Mouse (Mus musculus): ENCODE data around the gene Zfp36l2. TPM values are rescaled to one million over a fixed set of nuclear protein-coding genes. Genes with fewer than 3 reads are reported as not detected.

The Zfp36l2 gene
- polyA plus RNA-seq, 1 experiment: not detected

- Histone ChIP-seq H3K4me1 (ENCODE audit: control insufficient read depth, insufficient read depth, low read length) (peaks cover 4% of the 10 kb centered on the region; the same call in 1 of the 2 replicates), H3K4me3 (ENCODE audit: insufficient read depth, low read depth, low read length) (no peak overlapping the region), H3K27ac (ENCODE audit: insufficient read depth, low read depth, low read length) (no peak overlapping the region)
- over 99% methylated on average over 5 of the region's 5 CpGs for WGBS
- TF ChIP-seq CTCF (IDR thresholded peaks at IDR 0.05; ENCODE audit: insufficient read depth, low read depth, low read length): no peak
Measured at GRCm38 (mm10) chr17:84201183-84201582, 13.4 kb upstream of the Zfp36l2 start.

GRCm38 (mm10) chr17:84197912-84198344 lies 10.2 kb upstream of the Zfp36l2 start:
- 91% methylated on average over 4 of the region's 4 CpGs for WGBS
- Histone ChIP-seq H3K4me1 (ENCODE audit: control insufficient read depth, insufficient read depth, low read length) (peaks cover 4% of the 10 kb centered on the region; the same call in 1 of the 2 replicates), H3K4me3 (ENCODE audit: insufficient read depth, low read depth, low read length) (no peak overlapping the region), H3K27ac (ENCODE audit: insufficient read depth, low read depth, low read length) (no peak overlapping the region)
- no peak for TF ChIP-seq POLR2A (IDR thresholded peaks at IDR 0.05; ENCODE audit: insufficient read depth, low read depth, low read length)

GRCm38 (mm10) chr17:84196329-84196728 lies 8.6 kb upstream of the Zfp36l2 start:
- no peak for TF ChIP-seq CTCF (IDR thresholded peaks at IDR 0.05; ENCODE audit: insufficient read depth, low read depth, low read length)
- H3K4me1 ChIP-seq (ENCODE audit: control insufficient read depth, insufficient read depth, low read length): peaks cover 4% of the 10 kb centered on the region; the same call in 1 of the 2 replicates
- no peak overlapping the region for H3K27ac ChIP-seq (ENCODE audit: insufficient read depth, low read depth, low read length)
- no peak overlapping the region for H3K4me3 ChIP-seq (ENCODE audit: insufficient read depth, low read depth, low read length)

- TF ChIP-seq CTCF (IDR thresholded peaks at IDR 0.05; ENCODE audit: insufficient read depth, low read depth, low read length) (no peak), POLR2A (IDR thresholded peaks at IDR 0.05; ENCODE audit: insufficient read depth, low read depth, low read length) (no peak)
- Histone ChIP-seq H3K4me1 (ENCODE audit: control insufficient read depth, insufficient read depth, low read length) (peaks cover 4% of the 10 kb centered on the region; the same call in 1 of the 2 replicates), H3K27ac (ENCODE audit: insufficient read depth, low read depth, low read length) (no peak overlapping the region), H3K4me3 (ENCODE audit: insufficient read depth, low read depth, low read length) (no peak overlapping the region)
- WGBS: 98% methylated on average over 3 of the region's 3 CpGs
Measured at GRCm38 (mm10) chr17:84195835-84196234, 8.1 kb upstream of the Zfp36l2 start.

- Histone ChIP-seq H3K4me3 (ENCODE audit: insufficient read depth, low read depth, low read length) (no peak overlapping the region), H3K27ac (ENCODE audit: insufficient read depth, low read depth, low read length) (no peak overlapping the region), H3K4me1 (ENCODE audit: control insufficient read depth, insufficient read depth, low read length) (peaks cover 4% of the 10 kb centered on the region; the same call in 1 of the 2 replicates)
- WGBS: 75% methylated on average over 4 of the region's 4 CpGs
- no peak for TF ChIP-seq POLR2A (IDR thresholded peaks at IDR 0.05; ENCODE audit: insufficient read depth, low read depth, low read length)
Measured at GRCm38 (mm10) chr17:84195003-84195395, 7.3 kb upstream of the Zfp36l2 start.

GRCm38 (mm10) chr17:84194282-84195002 lies 6.7 kb upstream of the Zfp36l2 start:
- H3K27ac ChIP-seq (ENCODE audit: insufficient read depth, low read depth, low read length): no peak overlapping the region
- TF ChIP-seq CTCF (IDR thresholded peaks at IDR 0.05; ENCODE audit: insufficient read depth, low read depth, low read length) (no peak), POLR2A (IDR thresholded peaks at IDR 0.05; ENCODE audit: insufficient read depth, low read depth, low read length) (no peak)
- peaks cover 4% of the 10 kb centered on the region; the same call in 1 of the 2 replicates for H3K4me1 ChIP-seq (ENCODE audit: control insufficient read depth, insufficient read depth, low read length)
- no peak overlapping the region for H3K4me3 ChIP-seq (ENCODE audit: insufficient read depth, low read depth, low read length)
- 93% methylated on average over 4 of the region's 4 CpGs for WGBS

- WGBS: 90% methylated on average over 9 of the region's 9 CpGs
- peaks cover 9% of the 10 kb centered on the region for H3K4me1 ChIP-seq (ENCODE audit: control insufficient read depth, insufficient read depth, low read length)
- no peak for TF ChIP-seq CTCF (IDR thresholded peaks at IDR 0.05; ENCODE audit: insufficient read depth, low read depth, low read length)
- TF ChIP-seq POLR2A (IDR thresholded peaks at IDR 0.05; ENCODE audit: insufficient read depth, low read depth, low read length): no peak
- no peak overlapping the region for H3K27ac ChIP-seq (ENCODE audit: insufficient read depth, low read depth, low read length)
- no peak overlapping the region for H3K4me3 ChIP-seq (ENCODE audit: insufficient read depth, low read depth, low read length)
Measured at GRCm38 (mm10) chr17:84193411-84193810, 5.7 kb upstream of the Zfp36l2 start.

- TF ChIP-seq POLR2A (IDR thresholded peaks at IDR 0.05; ENCODE audit: insufficient read depth, low read depth, low read length): no peak
- no peak for TF ChIP-seq CTCF (IDR thresholded peaks at IDR 0.05; ENCODE audit: insufficient read depth, low read depth, low read length)
Measured at GRCm38 (mm10) chr17:84191946-84192345, 4.2 kb upstream of the Zfp36l2 start.

GRCm38 (mm10) chr17:84190885-84191284 lies 3.1 kb upstream of the Zfp36l2 start:
- TF ChIP-seq CTCF (IDR thresholded peaks at IDR 0.05; ENCODE audit: insufficient read depth, low read depth, low read length) (peak; percentile 81), POLR2A (IDR thresholded peaks at IDR 0.05; ENCODE audit: insufficient read depth, low read depth, low read length) (no peak)
- WGBS: 26% methylated on average over 8 of the region's 8 CpGs
- H3K4me3 ChIP-seq (ENCODE audit: insufficient read depth, low read depth, low read length): no peak overlapping the region
- H3K4me1 ChIP-seq (ENCODE audit: control insufficient read depth, insufficient read depth, low read length): peaks cover 14% of the 10 kb centered on the region
- H3K27ac ChIP-seq (ENCODE audit: insufficient read depth, low read depth, low read length): no peak overlapping the region

More at GRCm38 (mm10) chr17:84191946-84192345, 4.2 kb upstream of the Zfp36l2 start:
- no peak overlapping the region for H3K27ac ChIP-seq (ENCODE audit: insufficient read depth, low read depth, low read length)
- WGBS: 91% methylated on average over 4 of the region's 4 CpGs
- H3K4me3 ChIP-seq (ENCODE audit: insufficient read depth, low read depth, low read length): no peak overlapping the region
- peaks cover 14% of the 10 kb centered on the region for H3K4me1 ChIP-seq (ENCODE audit: control insufficient read depth, insufficient read depth, low read length)

Data from olfactory bulb, adult 2 months (tissue).